Mouse (Mus musculus): Measurements from ENCODE around the gene Sfxn2. TPM values are rescaled to one million over a fixed set of nuclear protein-coding genes. Genes with fewer than 3 reads are reported as not detected.

Gene Sfxn2
- polyA plus RNA-seq, 1 experiment from 2014 or later: 24.9 TPM

GRCm38 (mm10) chr19:46622659-46623193 lies 49.6 kb downstream of the Sfxn2 start:
- H3K27me3 ChIP-seq: no peaks in the 10 kb centered on the region
- peak overlapping the region; percentile 29 for H3K4me3 ChIP-seq
- 28% methylated on average over 12 of the region's 12 CpGs for WGBS
- peak; percentile 60; the same call in 1 of the 2 replicates for ATAC-seq (ENCODE audit: insufficient number of reproducible peaks, insufficient read depth, low FRiP score, low TSS enrichment, low read depth)
- no peaks in the 10 kb centered on the region for H3K9me3 ChIP-seq
- peaks cover 81% of the 10 kb centered on the region for H3K4me1 ChIP-seq
- peak overlapping the region; percentile 59 for H3K9ac ChIP-seq
- peak overlapping the region; percentile 57 for H3K4me2 ChIP-seq
- H3K27ac ChIP-seq: peak overlapping the region; percentile 83
- peaks cover 13% of the 10 kb centered on the region for H3K36me3 ChIP-seq

DNA sequence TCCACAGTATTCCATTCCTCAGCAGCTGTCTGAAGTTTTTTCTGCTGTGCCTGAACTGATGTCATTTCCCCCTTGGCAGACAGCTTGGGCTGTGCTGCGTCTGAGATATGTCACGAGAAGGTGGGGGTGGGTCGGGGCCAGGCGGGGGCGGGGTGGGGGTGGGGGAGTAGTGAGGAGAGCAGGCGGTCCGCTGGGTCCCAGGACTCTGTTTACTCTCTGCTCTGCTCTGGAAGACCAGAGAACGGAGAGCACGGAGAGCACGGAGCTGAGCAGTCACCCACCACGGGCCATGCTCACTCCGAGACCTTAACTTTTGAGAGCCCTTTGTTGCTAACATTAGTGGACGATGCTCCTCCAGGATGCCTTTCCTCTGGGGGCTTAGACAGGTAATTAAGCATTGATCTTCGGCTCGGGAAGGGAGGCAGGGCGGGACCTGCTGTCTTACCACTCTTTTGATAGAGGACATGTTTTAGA lies 50.1 kb downstream of the Sfxn2 start:
- peak overlapping the region; percentile 29 for H3K4me3 ChIP-seq
- ATAC-seq (ENCODE audit: insufficient number of reproducible peaks, insufficient read depth, low FRiP score, low TSS enrichment, low read depth): peak; percentile 35; the same call in 1 of the 2 replicates
- peak overlapping the region; percentile 59 for H3K9ac ChIP-seq
- H3K36me3 ChIP-seq: peaks cover 18% of the 10 kb centered on the region
- peaks cover 76% of the 10 kb centered on the region for H3K4me1 ChIP-seq
- H3K27ac ChIP-seq: peak overlapping the region; percentile 83
- no peaks in the 10 kb centered on the region for H3K27me3 ChIP-seq
- WGBS: 6% methylated on average over 16 of the region's 16 CpGs
- no peaks in the 10 kb centered on the region for H3K9me3 ChIP-seq
- H3K4me2 ChIP-seq: peak overlapping the region; percentile 57

DNA sequence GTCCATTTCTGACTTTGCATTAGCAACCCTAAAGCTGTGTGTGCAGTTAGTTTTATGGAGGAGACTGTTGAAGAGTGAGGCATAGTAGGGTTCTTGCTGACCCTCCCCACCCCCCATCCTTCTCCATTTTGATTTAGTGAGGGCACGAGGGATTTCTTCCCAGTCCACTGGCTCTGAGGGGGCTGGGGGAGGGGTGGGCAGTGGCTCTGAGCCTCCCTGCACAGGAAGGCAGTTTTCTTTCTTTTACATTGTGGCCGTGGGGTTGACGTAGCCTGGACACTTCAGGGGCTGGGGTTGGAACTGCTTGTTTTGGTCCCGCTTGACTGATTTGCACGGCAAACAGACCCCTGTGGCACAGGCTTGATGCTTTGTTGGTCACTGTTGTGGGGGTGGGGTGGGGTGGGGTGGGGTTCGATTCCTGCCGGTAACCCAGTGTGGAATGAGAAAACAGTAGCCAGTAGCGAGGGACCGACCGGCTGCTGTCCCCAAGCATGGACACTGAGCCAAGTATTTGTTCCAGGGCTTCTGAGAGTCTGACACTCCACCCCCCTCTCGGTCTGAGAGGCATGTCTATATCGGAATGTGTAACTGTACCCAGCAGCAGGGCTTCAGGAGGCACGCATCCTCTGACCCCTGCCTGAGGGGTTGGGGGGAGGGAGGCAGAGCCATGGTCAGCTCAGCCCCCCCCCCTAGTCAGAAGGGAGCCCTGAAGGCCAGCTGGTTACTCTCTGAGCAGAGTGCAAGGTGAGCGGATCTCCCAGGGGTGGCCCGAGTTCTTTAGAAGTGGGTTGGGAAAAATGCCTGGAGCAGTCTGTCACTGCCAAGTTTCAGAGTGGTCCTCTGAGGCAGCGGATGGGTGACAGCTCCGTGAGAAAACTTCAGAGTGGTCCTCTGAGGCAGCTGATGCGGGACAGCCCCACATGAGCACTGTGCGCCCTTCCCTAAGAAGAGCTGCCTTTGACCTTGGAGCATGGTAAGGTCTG lies 50.9 kb downstream of the Sfxn2 start:
- 18% methylated on average over 19 of the region's 19 CpGs for WGBS
- no peak for ATAC-seq (ENCODE audit: insufficient number of reproducible peaks, insufficient read depth, low FRiP score, low TSS enrichment, low read depth)
- H3K27me3 ChIP-seq: no peaks in the 10 kb centered on the region
- H3K9me3 ChIP-seq: no peaks in the 10 kb centered on the region
- H3K36me3 ChIP-seq: peaks cover 20% of the 10 kb centered on the region
- H3K27ac ChIP-seq: peak overlapping the region; percentile 83
- peak overlapping the region; percentile 57 for H3K4me2 ChIP-seq
- H3K9ac ChIP-seq: peak overlapping the region; percentile 59
- H3K4me3 ChIP-seq: peak overlapping the region; percentile 29
- H3K4me1 ChIP-seq: peaks cover 68% of the 10 kb centered on the region

DNA sequence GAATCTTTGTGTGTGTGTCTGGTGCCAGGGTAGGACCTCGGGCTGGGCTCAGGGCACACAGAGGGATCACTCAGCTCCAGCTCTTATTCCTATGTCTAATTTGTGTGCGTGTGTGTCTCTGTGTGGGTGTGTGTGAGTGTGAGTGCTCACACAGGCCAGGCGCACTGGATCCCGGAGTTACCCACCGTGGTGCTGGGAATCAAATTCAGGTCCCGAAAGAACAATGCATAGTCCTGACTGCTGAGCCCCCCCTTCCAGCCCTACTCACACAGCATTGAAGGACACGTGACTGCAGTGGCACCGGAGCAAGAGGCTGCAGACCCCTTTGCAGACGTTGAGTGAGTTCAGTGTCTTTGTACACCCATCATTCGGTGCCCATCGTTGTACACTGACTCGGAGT lies 51.9 kb downstream of the Sfxn2 start:
- Histone ChIP-seq H3K27me3 (no peaks in the 10 kb centered on the region), H3K4me2 (0 out of 2 replicates have a peak overlapping the region, but pooled peaks have one; percentile 57), H3K4me1 (peaks cover 64% of the 10 kb centered on the region), H3K27ac (peak overlapping the region; percentile 83; the same call in 1 of the 2 replicates), H3K36me3 (peaks cover 20% of the 10 kb centered on the region), H3K4me3 (no peak overlapping the region), H3K9me3 (no peaks in the 10 kb centered on the region), H3K9ac (no peak overlapping the region)
- ATAC-seq (ENCODE audit: insufficient number of reproducible peaks, insufficient read depth, low FRiP score, low TSS enrichment, low read depth): no peak
- 94% methylated on average over 12 of the region's 12 CpGs for WGBS

GRCm38 (mm10) chr19:46625519-46625918 lies 52.4 kb downstream of the Sfxn2 start:
- 62% methylated on average over 10 of the region's 10 CpGs for WGBS
- H3K27me3 ChIP-seq: no peaks in the 10 kb centered on the region
- H3K36me3 ChIP-seq: peaks cover 20% of the 10 kb centered on the region
- H3K4me1 ChIP-seq: peaks cover 64% of the 10 kb centered on the region
- H3K9me3 ChIP-seq: no peaks in the 10 kb centered on the region
- no peak overlapping the region for H3K4me3 ChIP-seq
- no peak overlapping the region for H3K4me2 ChIP-seq
- no peak overlapping the region for H3K9ac ChIP-seq
- no peak overlapping the region; the same call in 1 of the 2 replicates for H3K27ac ChIP-seq
- ATAC-seq (ENCODE audit: insufficient number of reproducible peaks, insufficient read depth, low FRiP score, low TSS enrichment, low read depth): no peak

GRCm38 (mm10) chr19:46628403-46628802 lies 55.2 kb downstream of the Sfxn2 start:
- WGBS: 88% methylated on average over 10 of the region's 10 CpGs
- no peak for ATAC-seq (ENCODE audit: insufficient number of reproducible peaks, insufficient read depth, low FRiP score, low TSS enrichment, low read depth)
- Histone ChIP-seq H3K27ac (no peak overlapping the region), H3K4me1 (peaks cover 41% of the 10 kb centered on the region), H3K27me3 (no peaks in the 10 kb centered on the region), H3K9me3 (no peaks in the 10 kb centered on the region), H3K4me3 (no peak overlapping the region), H3K4me2 (no peak overlapping the region), H3K36me3 (peaks cover 25% of the 10 kb centered on the region), H3K9ac (no peak overlapping the region)

DNA sequence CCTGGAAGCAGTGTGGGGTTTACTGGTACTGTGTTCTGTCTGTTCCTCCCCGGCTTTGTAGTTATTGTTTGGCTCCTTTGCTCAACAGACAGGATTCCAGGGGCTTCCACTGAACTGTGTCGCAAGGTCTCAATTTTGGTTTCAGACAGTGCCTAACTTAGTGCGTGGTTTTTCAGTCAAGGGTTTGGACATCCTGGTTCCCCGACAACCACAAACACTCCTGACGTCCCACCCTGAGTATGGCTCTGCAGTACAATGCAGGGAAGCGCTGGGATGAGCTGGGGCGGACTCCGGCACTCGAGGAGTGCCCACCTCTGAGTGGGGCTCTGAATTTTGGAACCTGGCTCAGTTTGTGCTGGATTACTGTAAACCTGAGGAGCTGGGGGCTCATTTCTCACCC lies 56.6 kb downstream of the Sfxn2 start:
- H3K4me3 ChIP-seq: no peak overlapping the region
- H3K27ac ChIP-seq: peak overlapping the region; percentile 45
- WGBS: 83% methylated on average over 9 of the region's 9 CpGs
- H3K4me2 ChIP-seq: no peak overlapping the region
- peaks cover 28% of the 10 kb centered on the region for H3K4me1 ChIP-seq
- H3K36me3 ChIP-seq: peaks cover 23% of the 10 kb centered on the region
- H3K27me3 ChIP-seq: no peaks in the 10 kb centered on the region
- H3K9ac ChIP-seq: 0 out of 2 replicates have a peak overlapping the region, but pooled peaks have one; percentile 27
- no peaks in the 10 kb centered on the region for H3K9me3 ChIP-seq
- ATAC-seq (ENCODE audit: insufficient number of reproducible peaks, insufficient read depth, low FRiP score, low TSS enrichment, low read depth): no peak

GRCm38 (mm10) chr19:46631637-46632036 lies 58.5 kb downstream of the Sfxn2 start:
- WGBS: 91% methylated on average over 9 of the region's 9 CpGs
- no peak for ATAC-seq (ENCODE audit: insufficient number of reproducible peaks, insufficient read depth, low FRiP score, low TSS enrichment, low read depth)
- H3K4me3 ChIP-seq: no peak overlapping the region

GRCm38 (mm10) chr19:46635766-46636165 lies 62.6 kb downstream of the Sfxn2 start:
- no peak for ATAC-seq (ENCODE audit: insufficient number of reproducible peaks, insufficient read depth, low FRiP score, low TSS enrichment, low read depth)
- Histone ChIP-seq H3K36me3 (peaks cover 16% of the 10 kb centered on the region), H3K27me3 (no peaks in the 10 kb centered on the region), H3K9ac (no peak overlapping the region), H3K4me3 (no peak overlapping the region), H3K27ac (no peak overlapping the region), H3K4me1 (peaks cover 44% of the 10 kb centered on the region), H3K9me3 (no peaks in the 10 kb centered on the region), H3K4me2 (no peak overlapping the region)
- 58% methylated on average over 9 of the region's 9 CpGs for WGBS

More at GRCm38 (mm10) chr19:46631637-46632036, 58.5 kb downstream of the Sfxn2 start:
- Histone ChIP-seq H3K4me1 (peaks cover 30% of the 10 kb centered on the region), H3K27me3 (no peaks in the 10 kb centered on the region), H3K27ac (no peak overlapping the region), H3K36me3 (peaks cover 12% of the 10 kb centered on the region), H3K9ac (no peak overlapping the region), H3K9me3 (no peaks in the 10 kb centered on the region), H3K4me2 (no peak overlapping the region)

DNA sequence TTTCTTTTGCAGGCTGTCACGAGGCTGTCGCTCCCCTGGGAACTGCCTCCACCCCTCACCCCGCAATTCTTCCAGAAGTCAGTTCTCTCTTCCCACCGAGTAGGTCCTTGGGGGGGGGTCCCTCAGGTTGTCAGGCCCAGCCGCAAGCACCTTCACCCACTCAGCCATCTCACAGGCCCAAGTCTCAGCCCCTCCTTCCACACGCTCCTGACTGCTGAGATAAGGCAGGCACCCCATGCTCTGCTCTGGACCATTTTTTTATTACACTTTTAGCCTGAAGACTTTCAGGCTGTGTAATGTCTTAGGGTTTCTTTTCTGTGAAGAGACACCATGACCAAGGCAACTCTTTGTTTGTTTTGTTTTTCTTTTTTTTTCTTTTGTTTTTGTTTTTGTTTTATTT lies 64.4 kb downstream of the Sfxn2 start:
- Histone ChIP-seq H3K27ac (no peak overlapping the region; the same call in 1 of the 2 replicates), H3K27me3 (no peaks in the 10 kb centered on the region), H3K36me3 (peaks cover 16% of the 10 kb centered on the region), H3K4me1 (peaks cover 59% of the 10 kb centered on the region), H3K4me2 (no peak overlapping the region), H3K9ac (no peak overlapping the region), H3K9me3 (no peaks in the 10 kb centered on the region), H3K4me3 (no peak overlapping the region)
- WGBS: 70% methylated on average over 6 of the region's 6 CpGs
- ATAC-seq (ENCODE audit: insufficient number of reproducible peaks, insufficient read depth, low FRiP score, low TSS enrichment, low read depth): no peak

GRCm38 (mm10) chr19:46639053-46639452 lies 65.9 kb downstream of the Sfxn2 start:
- no peak for ATAC-seq (ENCODE audit: insufficient number of reproducible peaks, insufficient read depth, low FRiP score, low TSS enrichment, low read depth)
- Histone ChIP-seq H3K27me3 (no peaks in the 10 kb centered on the region), H3K4me1 (peaks cover 74% of the 10 kb centered on the region)

More at GRCm38 (mm10) chr19:46639053-46639452, 65.9 kb downstream of the Sfxn2 start:
- Histone ChIP-seq H3K4me2 (no peak overlapping the region), H3K27ac (peak overlapping the region; percentile 87), H3K9me3 (no peaks in the 10 kb centered on the region), H3K4me3 (no peak overlapping the region), H3K9ac (no peak overlapping the region), H3K36me3 (peaks cover 14% of the 10 kb centered on the region; the same call in 1 of the 2 replicates)
